Mouse (Mus musculus) forebrain, embryonic 11.5 days (tissue): ENCODE results near the gene Lig1. TPM values are rescaled to one million over a fixed set of nuclear protein-coding genes. Genes with fewer than 3 reads are reported as not detected.

Source experiments
- ATAC-seq: fragments of 200-750 bp; cut with Nextera tagmentation; replicated peaks from 2 replicates; pipeline ENCODE4 v1.8.0; 2017; ENCODE audit warnings: moderate TSS enrichment; ENCODE audit not compliant: low FRiP score
- DNase-seq: peaks from one replicate; pipeline ENCODE4 v3.0.0-alpha.2; 2017; ENCODE audit warnings: low spot score
- H3K27ac ChIP-seq: fragments of 300-500 bp; sonication (generic); 2 replicates; pipeline ENCODE4 v1.5.1; 2014; ENCODE audit warnings: low read depth, low read length
- H3K27me3 ChIP-seq: fragments of 300-500 bp; sonication (generic); 2 replicates; pipeline ENCODE4 v1.6.1; 2014; ENCODE audit warnings: mild to moderate bottlenecking, low read length, mixed read lengths; ENCODE audit not compliant: control insufficient read depth, insufficient read depth
- H3K36me3 ChIP-seq: fragments of 300-500 bp; sonication (generic); 2 replicates; pipeline ENCODE4 v1.6.1; 2014; ENCODE audit warnings: mild to moderate bottlenecking, low read length, moderate library complexity, mixed read lengths; ENCODE audit not compliant: control insufficient read depth, insufficient read depth
- H3K4me1 ChIP-seq: fragments of 300-500 bp; sonication (generic); replicated peaks from 2 replicates; pipeline ENCODE4 v1.6.1; 2014; ENCODE audit warnings: low read length, mixed read lengths; ENCODE audit not compliant: control insufficient read depth, insufficient read depth
- H3K4me2 ChIP-seq: fragments of 300-500 bp; sonication (generic); 2 replicates; pipeline ENCODE4 v1.6.1; 2014; ENCODE audit warnings: low read depth, mild to moderate bottlenecking, low read length, moderate library complexity, mixed read lengths; ENCODE audit not compliant: severe bottlenecking
- H3K4me3 ChIP-seq: fragments of 300-500 bp; sonication (generic); 2 replicates; pipeline ENCODE4 v1.5.1; 2014; ENCODE audit warnings: low read depth, low read length
- H3K9ac ChIP-seq: fragments of 300-500 bp; sonication (generic); 2 replicates; pipeline ENCODE4 v1.6.1; 2014; ENCODE audit warnings: low read length
- H3K9me3 ChIP-seq: fragments of 300-500 bp; sonication (generic); 2 replicates; pipeline ENCODE4 v1.6.1; 2016; ENCODE audit warnings: low read length, mixed read lengths; ENCODE audit not compliant: control insufficient read depth
- WGBS: fragments of 180-500 bp; shearing (Covaris S2); extraction: QIAGEN DNeasy Blood & Tissue Kit; methylation state at CpG from one replicate; pipeline ENCODE4 v1.1.7; 2014; 5-methylcytosine and 5-hydroxymethylcytosine counted together
- polyA plus RNA-seq: library from polyadenylated mRNA; unstranded; fragments of >200 nt; fragmentation: Nextera tagmentation; extraction: Ambion mirVana; gene quantifications from 2 replicates; pipeline ENCODE4 v1.2.1, GENCODE M21; 2014

The Lig1 gene
- polyA plus RNA-seq = 159 and 172 TPM in 2 replicates

DNA sequence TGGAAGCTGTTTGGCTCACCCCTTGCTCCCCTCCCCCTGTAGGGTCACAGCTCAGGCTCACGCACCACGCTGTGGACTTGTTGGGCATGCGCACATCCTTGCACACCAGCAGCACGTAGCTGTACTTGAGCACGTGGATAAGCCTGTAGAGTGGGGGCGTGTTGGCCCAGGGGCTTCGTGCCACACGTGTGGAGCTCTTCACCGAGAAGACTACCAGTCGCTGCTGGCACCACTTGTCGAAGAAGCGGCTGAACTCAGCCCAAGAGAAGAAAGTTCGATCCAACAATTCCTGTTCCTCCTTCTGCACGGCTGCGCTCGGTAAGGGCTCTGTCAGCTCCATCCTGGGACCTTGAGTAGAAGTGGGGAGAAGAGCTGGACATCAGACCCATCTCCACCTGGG is at the start of gene Lig1:
Lig1 (plus strand) TSS at position 203 of the 400 bp plus-strand sequence.
- 97% methylated on average over 16 of the region's 16 CpGs for WGBS
- H3K9me3 ChIP-seq = no peaks in the 10 kb centered on the region
- H3K36me3 ChIP-seq = peaks cover 5% of the 10 kb centered on the region
- peak within 1 kb of the TSS; percentile 79 for H3K27ac ChIP-seq
- H3K4me3 ChIP-seq = peak within 1 kb of the TSS; percentile 58
- ATAC-seq = no peak
- peak within 1 kb of the TSS; percentile 77 for H3K9ac ChIP-seq
- peaks cover 3% of the 10 kb centered on the region; the same call in 1 of the 2 replicates for H3K4me1 ChIP-seq
- no peak for DNase-seq
- no peaks in the 10 kb centered on the region for H3K27me3 ChIP-seq
- H3K4me2 ChIP-seq = peak within 1 kb of the TSS; percentile 66

DNA sequence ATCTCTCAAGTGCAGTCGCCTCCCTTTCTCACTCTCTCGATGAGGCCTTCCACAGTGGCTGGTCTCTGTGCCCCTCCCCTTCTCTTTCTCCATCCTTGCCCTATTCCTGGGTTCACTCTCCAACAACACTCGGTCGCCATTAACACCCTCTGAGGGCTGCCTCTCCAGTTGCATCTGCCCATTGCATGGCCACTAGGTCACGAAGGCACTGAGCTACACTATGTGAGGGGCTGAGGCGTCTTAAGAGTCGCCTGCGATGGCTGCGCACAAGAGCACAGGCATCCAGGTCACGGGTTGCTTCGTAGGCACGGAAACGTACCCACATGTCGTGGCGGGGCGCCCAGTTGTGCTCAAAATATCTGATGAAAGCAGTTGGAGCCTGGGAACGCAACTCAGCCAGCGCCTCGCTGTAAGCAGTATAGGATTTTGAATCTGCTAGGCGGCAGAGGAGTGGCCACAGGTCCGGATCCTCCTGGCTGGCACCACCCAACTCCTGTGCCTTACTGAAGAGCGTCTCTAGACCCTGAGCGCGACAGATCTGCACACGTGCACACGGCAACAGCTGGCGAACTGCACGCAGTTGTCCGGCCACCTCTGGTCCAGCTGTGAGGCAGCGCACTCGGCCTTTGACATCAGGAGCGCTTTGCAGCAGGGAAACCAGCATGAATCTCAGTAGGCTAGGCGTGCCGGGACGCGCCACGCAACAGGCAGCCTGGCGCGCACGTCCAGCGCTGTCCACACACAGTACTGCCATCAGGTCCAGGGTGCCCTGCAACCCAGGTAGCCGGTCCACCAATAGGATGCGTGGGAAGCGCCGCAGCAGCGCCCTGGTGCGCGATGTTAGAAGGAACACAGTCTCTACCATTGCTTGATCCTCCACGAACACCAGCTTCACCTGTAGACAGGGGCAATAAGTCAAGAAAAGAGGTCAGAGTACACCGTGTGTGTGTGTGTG is 16.1 kb upstream of the Lig1 start:
- Histone ChIP-seq H3K36me3 (no peaks in the 10 kb centered on the region), H3K9ac (no peak overlapping the region), H3K27me3 (no peaks in the 10 kb centered on the region), H3K4me2 (no peak overlapping the region), H3K9me3 (no peaks in the 10 kb centered on the region), H3K4me3 (no peak overlapping the region), H3K27ac (no peak overlapping the region), H3K4me1 (no peaks in the 10 kb centered on the region)
- DNase-seq = no peak
- ATAC-seq = peak; percentile 55
- WGBS = 51% methylated on average over 50 of the region's 50 CpGs

- DNase-seq (no peak), ATAC-seq (no peak)
- Histone ChIP-seq H3K9ac (no peak overlapping the region), H3K4me3 (no peak overlapping the region), H3K4me1 (no peaks in the 10 kb centered on the region), H3K27me3 (no peaks in the 10 kb centered on the region), H3K4me2 (no peak overlapping the region), H3K27ac (no peak overlapping the region), H3K9me3 (no peaks in the 10 kb centered on the region), H3K36me3 (no peaks in the 10 kb centered on the region)
- 93% methylated on average over 5 of the region's 5 CpGs for WGBS
These were observed 13.2 kb upstream of the Lig1 start for GRCm38 (mm10) chr7:13263851-13264250.

DNA sequence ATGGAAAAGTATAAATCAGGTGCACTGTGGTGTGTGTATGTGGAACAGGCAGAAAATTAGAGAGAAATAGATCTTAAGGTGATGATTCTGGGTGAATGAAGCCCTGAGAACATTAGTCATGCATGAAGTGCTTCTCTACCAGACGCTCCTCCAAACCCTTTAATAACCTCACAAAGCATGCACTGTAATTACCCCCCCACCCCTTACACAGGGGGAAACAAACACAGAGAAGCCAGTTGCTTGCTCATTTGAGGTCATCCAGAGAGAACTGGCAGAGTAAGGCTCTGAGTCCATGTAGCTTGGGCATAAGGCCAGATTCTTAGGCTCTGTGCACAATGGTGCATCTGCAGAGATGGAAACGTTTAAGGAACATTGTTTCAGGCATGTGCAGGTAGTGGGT is 12.7 kb upstream of the Lig1 start:
- WGBS = 51% methylated on average over 2 of the region's 2 CpGs
- no peaks in the 10 kb centered on the region for H3K4me1 ChIP-seq
- H3K36me3 ChIP-seq = no peaks in the 10 kb centered on the region
- ATAC-seq (no peak), DNase-seq (no peak)
- no peak overlapping the region for H3K9ac ChIP-seq
- no peaks in the 10 kb centered on the region for H3K27me3 ChIP-seq
- H3K4me2 ChIP-seq = no peak overlapping the region
- H3K9me3 ChIP-seq = no peaks in the 10 kb centered on the region
- no peak overlapping the region for H3K4me3 ChIP-seq
- H3K27ac ChIP-seq = no peak overlapping the region

DNA sequence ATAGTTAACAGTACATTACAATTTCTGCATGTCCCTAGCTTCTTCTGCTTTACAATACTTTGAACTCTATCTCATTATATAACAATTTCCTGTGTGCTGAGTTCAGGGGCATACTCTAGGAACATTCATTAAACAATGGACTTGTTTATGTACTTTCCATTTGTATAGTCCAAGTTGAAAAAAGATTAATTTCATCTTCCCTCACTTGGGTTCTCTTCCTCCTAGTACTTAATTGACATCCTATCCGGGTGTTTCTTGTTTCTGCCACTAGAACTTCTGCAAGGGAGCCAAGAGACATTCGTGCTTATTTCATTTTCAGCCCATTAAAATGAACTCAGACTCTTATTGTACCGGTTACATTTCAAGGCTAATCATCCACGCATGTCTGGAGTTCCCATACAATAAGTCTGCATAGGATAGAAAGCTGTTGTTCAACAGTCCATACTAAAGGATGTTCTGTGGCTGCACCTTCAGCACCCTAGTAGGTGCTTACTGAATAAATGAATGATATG is 8.3 kb upstream of the Lig1 start:
- Histone ChIP-seq H3K4me2 (no peak overlapping the region), H3K9me3 (no peaks in the 10 kb centered on the region), H3K9ac (no peak overlapping the region), H3K36me3 (no peaks in the 10 kb centered on the region), H3K27ac (no peak overlapping the region), H3K27me3 (no peaks in the 10 kb centered on the region), H3K4me3 (no peak overlapping the region), H3K4me1 (no peaks in the 10 kb centered on the region)
- WGBS = 90% methylated on average over 4 of the region's 4 CpGs
- no peak for ATAC-seq
- DNase-seq = no peak

GRCm38 (mm10) chr7:13269394-13269793 is 7.7 kb upstream of the Lig1 start:
- ATAC-seq = 0 out of 2 replicates have a peak, but pooled peaks have one; percentile 33
- Histone ChIP-seq H3K9me3 (no peaks in the 10 kb centered on the region), H3K4me2 (no peak overlapping the region), H3K36me3 (no peaks in the 10 kb centered on the region), H3K27ac (no peak overlapping the region), H3K27me3 (no peaks in the 10 kb centered on the region), H3K4me1 (no peaks in the 10 kb centered on the region), H3K4me3 (no peak overlapping the region), H3K9ac (no peak overlapping the region)
- no peak for DNase-seq
- WGBS = 73% methylated on average over 11 of the region's 11 CpGs

DNA sequence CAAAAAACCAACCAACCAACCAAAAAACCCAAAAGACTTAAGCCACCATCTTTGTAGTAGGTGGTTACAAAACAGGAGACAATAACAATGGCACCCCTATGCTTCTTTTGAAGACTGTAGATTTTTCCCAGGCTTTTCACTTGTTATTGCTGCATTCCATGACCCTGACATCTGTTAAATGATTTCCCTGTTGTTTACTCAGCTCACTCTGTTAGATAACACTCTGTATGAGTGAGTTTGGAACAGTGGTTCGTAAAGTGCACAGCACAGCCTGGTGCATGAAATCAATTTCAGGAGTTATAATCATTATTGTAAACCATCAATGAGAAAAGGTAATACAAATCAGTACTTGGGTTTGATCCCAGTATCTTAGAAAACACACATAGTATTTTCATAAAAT is 5.4 kb upstream of the Lig1 start:
- H3K4me3 ChIP-seq = no peak overlapping the region
- ATAC-seq = no peak
- H3K4me1 ChIP-seq = no peaks in the 10 kb centered on the region
- H3K36me3 ChIP-seq = peaks cover 5% of the 10 kb centered on the region
- WGBS = 92% methylated on average over 1 of the region's 1 CpGs
- no peaks in the 10 kb centered on the region for H3K9me3 ChIP-seq
- no peak for DNase-seq
- no peak overlapping the region for H3K27ac ChIP-seq
- H3K4me2 ChIP-seq = no peak overlapping the region
- H3K27me3 ChIP-seq = no peaks in the 10 kb centered on the region
- H3K9ac ChIP-seq = no peak overlapping the region

DNA sequence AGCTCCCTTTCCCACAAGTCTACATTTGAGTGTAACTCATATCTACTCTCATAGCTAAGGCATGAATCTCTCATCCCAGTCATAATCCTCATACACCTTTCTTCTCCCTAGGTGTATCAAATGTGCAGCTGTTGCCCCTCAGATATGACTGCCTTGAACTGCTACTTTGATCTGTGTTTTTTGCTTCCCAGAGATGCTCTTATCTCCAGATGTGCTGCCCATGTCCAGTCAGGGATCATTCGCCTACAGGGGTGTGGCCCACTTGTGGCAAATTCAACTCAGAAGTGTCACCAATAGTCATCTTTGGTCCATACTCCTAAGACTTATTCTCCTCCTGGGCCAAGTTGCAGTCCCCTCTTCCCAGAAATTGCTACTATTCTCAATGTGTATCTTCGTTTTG is 750 bp downstream of the Lig1 start:
- DNase-seq (no peak), ATAC-seq (peak; percentile 1)
- Histone ChIP-seq H3K27ac (peak overlapping the region; percentile 79), H3K9me3 (no peaks in the 10 kb centered on the region), H3K27me3 (no peaks in the 10 kb centered on the region), H3K4me2 (peak overlapping the region; percentile 66), H3K4me3 (peak overlapping the region; percentile 58), H3K4me1 (peaks cover 3% of the 10 kb centered on the region; the same call in 1 of the 2 replicates), H3K36me3 (peaks cover 5% of the 10 kb centered on the region), H3K9ac (peak overlapping the region; percentile 77)
- 36% methylated on average over 2 of the region's 2 CpGs for WGBS
